Mouse (Mus musculus): ENCODE results near the gene Mrc1.
"Not testable (repeated sequence)": the region's sequence is repeated elsewhere in the genome, so short reads cannot be mapped to it uniquely, and the experiment has no call there.

Gene Mrc1

GRCm38 (mm10) chr2:14229149-14229548 lies at the start of gene Mrc1:
Gene Mrc1 (plus strand): TSS chr2:14229392.
- no peak for DNase-seq (ENCODE audit: extremely low spot score, low read depth, low spot score)

- no peak for DNase-seq (ENCODE audit: extremely low spot score, low read depth, low spot score)
Observed at GRCm38 (mm10) chr2:14184375-14184774, 44.8 kb upstream of the Mrc1 start.

- no peak for DNase-seq (ENCODE audit: extremely low spot score, low read depth, low spot score)
Observed at GRCm38 (mm10) chr2:14190684-14191083, 38.5 kb upstream of the Mrc1 start.

- DNase-seq (ENCODE audit: extremely low spot score, low read depth, low spot score): no peak
Observed at GRCm38 (mm10) chr2:14191601-14192000, 37.6 kb upstream of the Mrc1 start.

GRCm38 (mm10) chr2:14192046-14192445 lies 37.1 kb upstream of the Mrc1 start:
- no peak for DNase-seq (ENCODE audit: extremely low spot score, low read depth, low spot score)

DNA sequence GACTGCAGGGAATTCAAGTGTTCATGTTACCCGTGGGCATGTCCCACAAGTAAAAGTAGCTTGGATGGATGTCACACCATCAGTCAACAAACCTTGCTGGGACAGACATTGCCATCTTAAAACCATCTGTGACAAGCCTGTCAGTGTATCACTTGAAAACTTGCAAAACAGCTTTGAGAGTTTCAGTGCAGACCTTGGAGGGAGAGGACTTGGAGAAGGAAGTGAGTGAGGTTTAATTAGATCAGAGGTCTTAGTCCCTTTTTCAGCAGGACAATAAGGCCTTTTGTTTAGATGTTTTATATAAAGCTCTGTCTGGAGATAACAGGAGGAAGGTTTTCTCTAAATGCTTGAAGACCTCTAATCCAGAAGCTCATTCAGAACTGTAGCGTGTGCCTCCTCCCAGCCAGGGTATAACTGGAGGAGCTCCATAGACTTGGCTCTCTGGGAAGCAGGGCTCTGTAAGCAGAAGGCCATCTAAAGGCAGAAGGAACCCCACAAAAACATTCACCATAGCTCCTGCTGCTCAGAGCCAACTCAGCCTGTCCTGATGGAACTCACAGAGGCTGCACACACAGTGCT lies 30.8 kb upstream of the Mrc1 start:
- DNase-seq (ENCODE audit: extremely low spot score, low read depth, low spot score): not testable (repeated sequence)

GRCm38 (mm10) chr2:14199621-14200020 lies 29.6 kb upstream of the Mrc1 start:
- no peak for DNase-seq (ENCODE audit: extremely low spot score, low read depth, low spot score)

- not testable (repeated sequence) for DNase-seq (ENCODE audit: extremely low spot score, low read depth, low spot score)
Observed at GRCm38 (mm10) chr2:14200879-14201445, 28.2 kb upstream of the Mrc1 start.

DNA sequence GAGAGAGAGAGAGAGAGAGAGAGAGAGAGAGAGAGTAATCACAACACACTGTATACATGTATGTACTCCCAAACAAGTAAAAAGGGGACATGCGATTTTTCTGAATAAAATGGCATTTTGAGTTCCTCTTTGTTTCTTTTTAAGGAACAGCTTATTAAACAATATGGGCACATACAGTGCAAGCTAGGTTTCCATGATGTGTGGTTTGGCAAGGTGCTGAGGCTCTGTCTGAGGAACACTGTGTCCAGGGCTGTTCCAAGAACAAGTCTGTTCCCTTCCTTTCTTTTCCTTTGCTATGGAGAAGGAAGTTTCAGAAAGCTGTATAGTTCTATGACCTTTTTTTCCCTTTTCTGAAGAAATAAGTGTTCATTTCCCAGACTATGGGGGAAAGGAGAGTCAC lies 24.9 kb upstream of the Mrc1 start:
- no peak for DNase-seq (ENCODE audit: extremely low spot score, low read depth, low spot score)

DNA sequence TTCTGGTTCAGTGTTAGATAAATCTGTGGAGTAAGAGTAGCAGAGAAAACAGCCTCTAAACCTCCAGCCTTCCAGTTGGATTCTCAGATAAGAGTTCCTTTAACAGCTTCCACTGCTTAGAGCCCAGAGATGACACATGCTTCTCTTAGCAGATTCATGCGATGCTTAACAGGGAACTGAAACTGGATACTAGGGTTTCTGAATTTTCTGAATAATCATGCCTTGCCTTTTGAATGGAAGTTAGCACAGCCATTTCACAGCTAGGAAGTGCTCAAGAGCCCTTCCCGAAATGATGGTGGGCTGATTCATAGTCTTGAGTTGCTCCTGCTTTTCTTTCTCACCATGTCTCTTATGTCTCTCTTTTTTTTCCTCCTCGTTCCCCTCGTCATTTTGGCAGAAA lies 22.4 kb upstream of the Mrc1 start:
- no peak for DNase-seq (ENCODE audit: extremely low spot score, low read depth, low spot score)

DNA sequence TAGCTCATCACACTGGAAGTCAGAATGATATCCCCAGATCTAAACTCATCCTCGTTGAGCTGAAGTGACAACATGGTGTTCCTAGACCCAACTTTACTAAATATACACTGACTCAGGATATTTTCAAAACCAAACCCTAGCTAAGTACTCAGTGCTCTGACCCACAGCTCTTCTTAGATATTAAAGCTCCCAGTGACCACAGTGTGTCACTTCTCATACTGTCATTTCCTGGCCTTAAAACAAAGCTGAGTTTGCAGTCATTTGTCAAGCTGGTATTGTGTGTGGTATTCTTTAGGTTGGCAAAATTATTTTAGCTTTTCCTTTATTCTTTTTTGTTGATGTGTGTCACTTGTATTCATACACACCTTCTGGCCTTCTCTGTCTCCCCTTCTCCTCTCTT lies 18.5 kb upstream of the Mrc1 start:
- no peak for DNase-seq (ENCODE audit: extremely low spot score, low read depth, low spot score)

- DNase-seq (ENCODE audit: extremely low spot score, low read depth, low spot score): no peak
Observed at GRCm38 (mm10) chr2:14211606-14212005, 17.6 kb upstream of the Mrc1 start.

- no peak for DNase-seq (ENCODE audit: extremely low spot score, low read depth, low spot score)
Observed at GRCm38 (mm10) chr2:14214764-14215163, 14.4 kb upstream of the Mrc1 start.

- no peak for DNase-seq (ENCODE audit: extremely low spot score, low read depth, low spot score)
Observed at GRCm38 (mm10) chr2:14216653-14217052, 12.5 kb upstream of the Mrc1 start.

- no peak for DNase-seq (ENCODE audit: extremely low spot score, low read depth, low spot score)
Observed at GRCm38 (mm10) chr2:14218126-14218525, 11.1 kb upstream of the Mrc1 start.

- no peak for DNase-seq (ENCODE audit: extremely low spot score, low read depth, low spot score)
Observed at GRCm38 (mm10) chr2:14224387-14224786, 4.8 kb upstream of the Mrc1 start.

DNA sequence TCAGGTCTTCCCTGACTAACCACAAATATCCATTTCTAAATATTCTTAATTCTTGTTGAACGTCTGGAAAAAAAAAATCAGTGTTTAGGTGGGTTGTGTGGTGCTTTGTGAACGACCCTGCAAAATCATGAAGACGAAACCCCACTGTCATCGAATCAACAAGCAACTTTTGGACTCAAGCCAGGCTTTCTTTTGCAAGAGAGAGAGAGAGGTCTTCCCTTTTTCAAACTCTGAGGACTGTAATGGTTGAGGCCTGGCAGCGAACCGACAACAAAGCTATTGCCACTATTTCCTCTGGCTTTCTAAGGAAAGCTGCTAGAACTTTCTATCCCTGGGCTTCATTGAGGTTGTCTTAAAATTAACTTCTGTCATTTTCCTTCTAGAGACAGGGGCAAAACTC lies 697 bp upstream of the Mrc1 start:
- DNase-seq (ENCODE audit: extremely low spot score, low read depth, low spot score): no peak

DNA sequence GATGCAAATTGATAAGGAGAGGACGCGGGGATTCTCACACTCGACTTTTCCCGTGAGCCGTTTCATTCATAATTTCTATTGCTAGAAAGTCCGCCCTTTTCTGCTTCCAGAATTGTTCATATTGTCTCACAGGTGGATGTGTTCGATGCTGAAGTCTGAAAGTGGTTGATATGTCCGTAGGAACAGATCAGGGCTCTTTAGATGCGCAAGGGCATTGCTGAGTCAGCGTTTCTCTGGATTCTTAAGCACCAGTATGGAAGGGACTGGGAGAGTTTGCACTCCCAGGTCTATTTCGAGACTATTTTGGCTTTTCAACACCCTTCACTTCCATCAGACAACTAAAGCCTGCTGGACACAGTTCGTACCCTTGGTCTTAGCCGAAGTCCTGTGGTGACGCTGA lies 787 bp downstream of the Mrc1 start:
- DNase-seq (ENCODE audit: extremely low spot score, low read depth, low spot score): no peak

GRCm38 (mm10) chr2:14232897-14233296 lies 3.7 kb downstream of the Mrc1 start:
- DNase-seq (ENCODE audit: extremely low spot score, low read depth, low spot score): no peak

GRCm38 (mm10) chr2:14233983-14234382 lies 4.8 kb downstream of the Mrc1 start:
- no peak for DNase-seq (ENCODE audit: extremely low spot score, low read depth, low spot score)

DNA sequence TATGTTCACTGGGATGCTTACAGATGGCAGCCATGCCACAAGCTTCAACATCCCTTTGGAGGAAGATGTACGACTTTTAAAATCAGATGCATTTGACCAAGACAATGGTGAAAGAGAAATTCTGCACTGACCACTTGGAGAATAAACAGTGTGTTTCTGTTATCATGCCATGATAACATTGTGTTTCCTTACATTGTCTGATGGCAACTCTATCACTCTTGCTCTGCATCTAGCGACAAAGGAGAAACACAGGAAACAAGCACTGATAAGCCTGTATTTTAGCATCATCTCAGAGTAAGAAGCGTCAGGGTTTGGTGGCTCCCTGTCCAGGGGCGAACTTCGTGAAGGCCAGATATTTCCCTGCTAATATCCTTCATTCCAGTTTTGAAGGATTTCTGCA lies 6.1 kb downstream of the Mrc1 start:
- no peak for DNase-seq (ENCODE audit: extremely low spot score, low read depth, low spot score)

DNA sequence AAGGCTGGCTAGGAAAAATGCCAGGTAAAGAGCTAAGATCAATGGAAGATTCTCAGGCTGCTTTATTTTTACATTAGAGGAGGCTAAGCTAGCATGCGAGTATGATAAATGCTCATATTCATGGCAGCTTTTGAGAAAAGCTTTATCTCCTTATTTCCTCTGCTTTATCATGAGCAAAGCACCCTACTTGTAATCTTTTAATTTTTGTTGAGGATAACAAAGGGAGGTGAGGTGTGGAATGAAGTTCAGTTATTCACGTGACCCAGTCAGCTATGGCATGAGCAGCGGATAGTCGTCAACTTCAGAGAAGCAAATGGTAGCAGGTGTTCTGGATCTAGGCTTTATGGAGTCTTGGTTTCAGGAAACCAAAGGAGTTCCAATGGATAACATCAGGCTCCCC lies 7.7 kb downstream of the Mrc1 start:
- DNase-seq (ENCODE audit: extremely low spot score, low read depth, low spot score): no peak

GRCm38 (mm10) chr2:14237723-14238122 lies 8.5 kb downstream of the Mrc1 start:
- DNase-seq (ENCODE audit: extremely low spot score, low read depth, low spot score): no peak

Data from hindlimb bud, embryonic 11.5 days (tissue).